Mouse (Mus musculus) C2C12 (cell line): ENCODE data around the gene Asah2. TPM values are rescaled to one million over a fixed set of nuclear protein-coding genes. Genes with fewer than 3 reads are reported as not detected.
"Not testable (repeated sequence)": the region's sequence is repeated elsewhere in the genome, so short reads cannot be mapped to it uniquely, and the experiment has no call there.

Experiments
- H3K27me3 ChIP-seq: one replicate; pipeline ENCODE4 v1.6.1; 2011; ENCODE audit not compliant: control insufficient read depth, insufficient read depth, insufficient read length
- H3K36me3 ChIP-seq: one replicate; pipeline ENCODE4 v1.6.1; 2011; ENCODE audit not compliant: control insufficient read depth, insufficient read depth
- H3K4me3 ChIP-seq: one replicate; pipeline ENCODE4 v1.5.1; 2011; ENCODE audit warnings: mild to moderate bottlenecking, control low read depth; ENCODE audit not compliant: poor library complexity, insufficient read depth, severe bottlenecking
- H3K79me2 ChIP-seq: one replicate; pipeline ENCODE4 v1.6.1; 2011; ENCODE audit not compliant: control insufficient read depth, insufficient read depth
- H3K79me3 ChIP-seq: one replicate; pipeline ENCODE4 v1.6.1; 2011; ENCODE audit warnings: low read depth, control low read depth
- H3ac ChIP-seq: one replicate; pipeline ENCODE3; 2011; ENCODE audit warnings: low read depth; ENCODE audit not compliant: control insufficient read depth, insufficient read length
- CEBPB ChIP-seq: IDR thresholded peaks from one replicate; pipeline ENCODE4 v1.6.1; 2011; ENCODE audit warnings: low read depth, mild to moderate bottlenecking, control low read depth, moderate library complexity
- CTCF ChIP-seq: IDR thresholded peaks from one replicate; pipeline ENCODE4 v1.5.1; 2011; ENCODE audit not compliant: control insufficient read depth, insufficient read depth, insufficient read length
- FOSL1 ChIP-seq: IDR thresholded peaks from one replicate; pipeline ENCODE4 v1.8.0; 2011; ENCODE audit warnings: mild to moderate bottlenecking, low read length; ENCODE audit not compliant: poor library complexity, insufficient read depth, severe bottlenecking
- MAX ChIP-seq: IDR thresholded peaks from one replicate; pipeline ENCODE4 v1.6.1; 2011; ENCODE audit warnings: mild to moderate bottlenecking, control low read depth
- MYOD1 ChIP-seq: IDR thresholded peaks from one replicate; pipeline ENCODE4 v1.6.1; 2011; ENCODE audit warnings: low read depth; ENCODE audit not compliant: control insufficient read depth, insufficient read length
- MYOG ChIP-seq: IDR thresholded peaks from one replicate; pipeline ENCODE4 v1.6.1; 2011; ENCODE audit not compliant: control insufficient read depth, insufficient read length; ENCODE audit errors: extremely low read depth
- USF1 ChIP-seq: IDR thresholded peaks from one replicate; pipeline ENCODE4 v1.6.1; 2011; ENCODE audit warnings: low read depth, mild to moderate bottlenecking, control low read depth, moderate library complexity
- polyA plus RNA-seq: library from polyadenylated mRNA; unstranded; fragments of >200 nt; fragmentation: generic; extraction: Trizol; gene quantifications from one replicate; pipeline ENCODE4 v1.2.1, GENCODE M21; 2012; ENCODE audit warnings: missing spikeins

Gene Asah2
- polyA plus RNA-seq, 1 experiment = 0.61 TPM

GRCm38 (mm10) chr19:32138361-32139088, 30.5 kb upstream of the Asah2 start:
- Histone ChIP-seq H3K4me3 (no peak overlapping the region), H3K79me3 (no peaks in the 10 kb centered on the region), H3K27me3 (no peaks in the 10 kb centered on the region), H3ac (no peak overlapping the region), H3K79me2 (peaks cover 6% of the 10 kb centered on the region), H3K36me3 (peaks cover 23% of the 10 kb centered on the region)
- TF ChIP-seq CEBPB = no peak

- TF ChIP-seq FOSL1 (no peak), USF1 (no peak), CEBPB (no peak), CTCF (no peak), MAX (no peak), MYOG (no peak), MYOD1 (no peak)
- no peak overlapping the region for H3K4me3 ChIP-seq
- peaks cover 2% of the 10 kb centered on the region for H3K79me2 ChIP-seq
- H3K79me3 ChIP-seq = no peaks in the 10 kb centered on the region
- no peak overlapping the region for H3ac ChIP-seq
- peaks cover 23% of the 10 kb centered on the region for H3K36me3 ChIP-seq
- H3K27me3 ChIP-seq = no peaks in the 10 kb centered on the region
Observed at GRCm38 (mm10) chr19:32137904-32138303, 29.9 kb upstream of the Asah2 start.

- peaks cover 23% of the 10 kb centered on the region for H3K36me3 ChIP-seq
- no peak for TF ChIP-seq MYOD1
- no peak for TF ChIP-seq USF1
- no peak for TF ChIP-seq CTCF
- no peak for TF ChIP-seq MYOG
- TF ChIP-seq CEBPB = no peak
- no peak for TF ChIP-seq FOSL1
- TF ChIP-seq MAX = no peak
- no peaks in the 10 kb centered on the region for H3K79me3 ChIP-seq
- no peak overlapping the region for H3K4me3 ChIP-seq
- no peaks in the 10 kb centered on the region for H3K79me2 ChIP-seq
- H3K27me3 ChIP-seq = no peaks in the 10 kb centered on the region
- H3ac ChIP-seq = no peak overlapping the region
Observed at GRCm38 (mm10) chr19:32136888-32137625, 29.0 kb upstream of the Asah2 start.

GRCm38 (mm10) chr19:32131707-32132488, 23.9 kb upstream of the Asah2 start:
- H3ac ChIP-seq, H3K4me3 ChIP-seq, H3K27me3 ChIP-seq, H3K79me3 ChIP-seq, H3K79me2 ChIP-seq: not testable (repeated sequence)
- H3K36me3 ChIP-seq = peaks cover 10% of the 10 kb centered on the region

- Histone ChIP-seq H3K36me3 (peaks cover 17% of the 10 kb centered on the region), H3ac (no peak overlapping the region), H3K27me3 (no peaks in the 10 kb centered on the region), H3K79me2 (no peaks in the 10 kb centered on the region), H3K79me3 (no peaks in the 10 kb centered on the region), H3K4me3 (no peak overlapping the region)
- TF ChIP-seq USF1 (no peak), MYOG (no peak), MAX (no peak), CEBPB (no peak), CTCF (no peak), MYOD1 (no peak), FOSL1 (no peak)
Observed at GRCm38 (mm10) chr19:32129281-32129680, 21.3 kb upstream of the Asah2 start.
